Mouse (Mus musculus) midbrain, embryonic 14.5 days (tissue): ENCODE data around the gene Zkscan7. TPM values are rescaled to one million over a fixed set of nuclear protein-coding genes. Genes with fewer than 3 reads are reported as not detected.

Experiments
- ATAC-seq: fragments of 200-750 bp; cut with Nextera tagmentation; 2 replicates; pipeline ENCODE4 v1.8.0; 2017; ENCODE audit warnings: moderate number of reproducible peaks, moderate library complexity; ENCODE audit not compliant: low FRiP score, low TSS enrichment
- DNase-seq: peaks from one replicate; pipeline ENCODE4 v3.0.0-alpha.2; 2015
- H3K27ac ChIP-seq: fragments of 300-500 bp; sonication (generic); replicated peaks from 2 replicates; pipeline ENCODE4 v1.5.1; 2014; ENCODE audit warnings: mild to moderate bottlenecking, low read depth, low read length, moderate library complexity
- H3K27me3 ChIP-seq: fragments of 300-500 bp; sonication (generic); 2 replicates; pipeline ENCODE4 v1.6.1; 2014; ENCODE audit warnings: low read length, control low read depth, mixed read lengths; ENCODE audit not compliant: control insufficient read depth, insufficient read depth
- H3K36me3 ChIP-seq: fragments of 300-500 bp; sonication (generic); 2 replicates; pipeline ENCODE4 v1.6.1; 2014; ENCODE audit warnings: low read length, control low read depth; ENCODE audit not compliant: control insufficient read depth, insufficient read depth
- H3K4me1 ChIP-seq: fragments of 300-500 bp; sonication (generic); 2 replicates; pipeline ENCODE4 v1.6.1; 2014; ENCODE audit warnings: mild to moderate bottlenecking, antibody characterized with exemption, low read length, control low read depth; ENCODE audit not compliant: control insufficient read depth, insufficient read depth
- H3K4me2 ChIP-seq: fragments of 300-500 bp; sonication (generic); 2 replicates; pipeline ENCODE4 v1.6.1; 2014; ENCODE audit warnings: mild to moderate bottlenecking, low read length, moderate library complexity
- H3K4me3 ChIP-seq: fragments of 300-500 bp; sonication (generic); replicated peaks from 2 replicates; pipeline ENCODE4 v1.5.1; 2014; ENCODE audit warnings: low read depth, low read length
- H3K9ac ChIP-seq: fragments of 300-500 bp; sonication (generic); replicated peaks from 2 replicates; pipeline ENCODE4 v1.6.1; 2014; ENCODE audit warnings: mild to moderate bottlenecking, low read length, moderate library complexity
- H3K9me3 ChIP-seq: fragments of 300-500 bp; sonication (generic); 2 replicates; pipeline ENCODE4 v1.6.1; 2016; ENCODE audit warnings: low read length, control low read depth, mixed read lengths; ENCODE audit not compliant: control insufficient read depth
- WGBS: fragments of 180-500 bp; shearing (Covaris S2); extraction: QIAGEN DNeasy Blood & Tissue Kit; methylation state at CpG from one replicate; pipeline ENCODE4 v1.1.7; 2014; 5-methylcytosine and 5-hydroxymethylcytosine counted together
- polyA plus RNA-seq: library from polyadenylated mRNA; unstranded; fragments of >200 nt; fragmentation: Nextera tagmentation; extraction: Ambion mirVana; gene quantifications from 2 replicates; pipeline ENCODE4 v1.2.1, GENCODE M21; 2014

Zkscan7 gene
- polyA plus RNA-seq, 1 experiment from 2014 or later: 2.1 TPM

DNA sequence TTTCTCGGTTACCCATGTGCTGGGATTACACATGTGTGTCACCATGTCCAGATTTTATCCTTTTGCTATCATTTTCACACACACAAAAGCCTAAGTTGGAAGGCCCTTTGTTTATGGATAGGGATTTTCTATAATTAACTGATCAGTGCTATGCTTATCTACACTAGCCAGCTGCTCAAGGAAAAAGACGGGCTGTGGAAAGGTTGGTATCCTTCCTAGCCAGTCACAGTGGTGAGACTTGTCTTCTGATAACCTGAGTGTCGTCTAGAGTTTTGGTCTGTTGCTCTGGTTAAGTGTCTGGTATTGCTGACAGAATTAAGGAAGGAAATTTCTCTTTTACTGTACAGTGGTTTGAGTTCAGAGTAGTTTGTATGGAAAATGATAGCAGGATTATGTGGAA, 43.4 kb downstream of the Zkscan7 start:
- peaks cover 81% of the 10 kb centered on the region for H3K36me3 ChIP-seq
- H3K4me2 ChIP-seq: no peak overlapping the region
- H3K9ac ChIP-seq: no peak overlapping the region
- DNase-seq (no peak), ATAC-seq (no peak)
- peaks cover under 1% of the 10 kb centered on the region for H3K4me1 ChIP-seq
- no peaks in the 10 kb centered on the region for H3K9me3 ChIP-seq
- no peak overlapping the region for H3K27ac ChIP-seq
- no peaks in the 10 kb centered on the region for H3K27me3 ChIP-seq
- WGBS: 88% methylated on average over 3 of the region's 3 CpGs
- no peak overlapping the region for H3K4me3 ChIP-seq

Other genes with a start within 250 kb of the Zkscan7 start
- not detected in 2 replicates for gene Topaz1, start 138.3 kb upstream of the Zkscan7 start, polyA plus RNA-seq
- gene Tcaim, start 80.1 kb upstream of the Zkscan7 start, polyA plus RNA-seq: 7.0 and 8.5 TPM in 2 replicates
- 0.63 and 0.88 TPM in 2 replicates for gene Gm35549, start 41.6 kb upstream of the Zkscan7 start, polyA plus RNA-seq
- gene Zfp445, start 19.7 kb upstream of the Zkscan7 start, polyA plus RNA-seq: 71.5 and 112 TPM in 2 replicates
- 19.2 and 25.4 TPM in 2 replicates for gene Zfp105, start 37.4 kb downstream of the Zkscan7 start, polyA plus RNA-seq
- gene 1110059G10Rik, start 65.3 kb downstream of the Zkscan7 start, polyA plus RNA-seq: 36.5 and 37.7 TPM in 2 replicates
- 8.0 and 13.6 TPM in 2 replicates for gene Kif15, start 65.4 kb downstream of the Zkscan7 start, polyA plus RNA-seq
- gene Tmem42, start 135.6 kb downstream of the Zkscan7 start, polyA plus RNA-seq: 27.4 and 35.3 TPM in 2 replicates
- 0.39 and 0.91 TPM in 2 replicates for gene Tgm4, start 149.0 kb downstream of the Zkscan7 start, polyA plus RNA-seq
- 63.3 and 64.8 TPM in 2 replicates for gene Zdhhc3, start 227.5 kb downstream of the Zkscan7 start, polyA plus RNA-seq
- 80.6 and 81.4 TPM in 2 replicates for gene Exosc7, start 227.5 kb downstream of the Zkscan7 start, polyA plus RNA-seq